Mouse (Mus musculus): Measurements from ENCODE around the gene Chst4. TPM values are rescaled to one million over a fixed set of nuclear protein-coding genes. Genes with fewer than 3 reads are reported as not detected.
"Not testable (repeated sequence)": the region's sequence is repeated elsewhere in the genome, so short reads cannot be mapped to it uniquely, and the experiment has no call there.

The Chst4 gene
- total and polyA plus RNA-seq, 3 experiments: not detected

DNA sequence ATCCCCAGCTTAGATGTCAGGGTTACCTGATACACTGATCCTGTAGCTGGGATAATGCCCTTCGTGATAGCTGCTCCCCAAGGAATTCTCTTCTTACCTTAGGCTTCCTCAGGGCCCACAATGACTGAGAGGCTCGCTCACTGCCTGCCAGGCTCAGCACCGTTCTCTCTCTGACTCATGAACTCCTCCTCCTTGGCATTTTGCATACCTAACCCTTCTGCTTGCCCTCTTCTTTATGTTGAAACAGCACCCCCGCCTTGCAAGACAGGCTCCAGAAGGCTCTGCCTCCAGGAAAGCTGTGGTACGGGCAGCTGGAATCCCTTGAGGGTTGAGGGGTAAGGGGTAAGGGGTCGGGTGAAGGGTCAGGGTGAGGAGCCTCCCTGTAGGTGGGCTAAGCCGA lies 324 bp downstream of the Chst4 start:
- H3K4me3 ChIP-seq (ENCODE audit: low read depth, low read length): no peak overlapping the region
- peaks cover 25% of the 10 kb centered on the region for H3K9me3 ChIP-seq (replicated peaks)
- no peak for TF ChIP-seq GATA2 (IDR thresholded peaks at IDR 0.05; ENCODE audit: borderline replicate concordance, low read depth, low read length)
- no peaks in the 10 kb centered on the region for H3K36me3 ChIP-seq (replicated peaks)
- H3K4me1 ChIP-seq (ENCODE audit: insufficient read depth, low read depth, low read length): no peaks in the 10 kb centered on the region
- H3K27me3 ChIP-seq (ENCODE audit: insufficient read depth, low read length): no peaks in the 10 kb centered on the region
- DNase-seq (ENCODE audit: low spot score): no peak
- no peak for ATAC-seq (ENCODE audit: extremely low read depth, insufficient number of reproducible peaks, low FRiP score, poor library complexity, severe bottlenecking)

DNA sequence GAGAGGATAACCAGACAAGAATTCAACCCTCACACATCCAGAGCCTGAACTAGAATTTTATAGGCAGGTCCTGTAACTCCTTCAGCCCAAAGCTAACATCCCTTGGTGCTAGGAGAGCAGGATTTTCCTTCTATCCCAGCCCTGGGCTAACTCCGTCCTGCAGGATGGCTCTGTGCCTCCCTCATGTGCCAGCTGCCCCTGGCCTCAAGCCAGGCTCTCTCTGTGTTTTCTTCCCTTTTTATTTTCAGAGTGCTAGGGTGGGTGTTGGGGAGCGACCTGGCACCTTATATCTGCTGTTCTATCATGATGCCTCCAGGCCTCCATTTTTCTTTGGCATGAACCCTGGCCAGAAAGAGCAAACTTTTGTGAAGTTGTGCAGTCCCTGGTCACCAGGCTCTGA lies 3.4 kb downstream of the Chst4 start:
- Histone ChIP-seq H3K4me1 (ENCODE audit: insufficient read depth, low read depth, low read length) (no peaks in the 10 kb centered on the region), H3K27me3 (ENCODE audit: insufficient read depth, low read length) (no peaks in the 10 kb centered on the region), H3K9me3 (replicated peaks) (peaks cover 24% of the 10 kb centered on the region), H3K36me3 (replicated peaks) (no peaks in the 10 kb centered on the region), H3K4me3 (ENCODE audit: low read depth, low read length) (no peak overlapping the region)
- no peak for TF ChIP-seq GATA1 (IDR thresholded peaks at IDR 0.05; ENCODE audit: borderline replicate concordance, low read length)
- TF ChIP-seq CTCF (IDR thresholded peaks at IDR 0.05; ENCODE audit: low read depth, low read length): no peak
- TF ChIP-seq TAL1 (conservative IDR thresholded peaks at IDR 0.05; ENCODE audit: low read depth, low read length): no peak
- TF ChIP-seq POLR2AphosphoS5 (IDR thresholded peaks at IDR 0.05; ENCODE audit: insufficient replicate concordance, low read depth, low read length): no peak
- no peak for TF ChIP-seq GATA2 (IDR thresholded peaks at IDR 0.05; ENCODE audit: borderline replicate concordance, low read depth, low read length)
- ATAC-seq (ENCODE audit: extremely low read depth, insufficient number of reproducible peaks, low FRiP score, poor library complexity, severe bottlenecking): no peak
- no peak for DNase-seq (ENCODE audit: low spot score)

DNA sequence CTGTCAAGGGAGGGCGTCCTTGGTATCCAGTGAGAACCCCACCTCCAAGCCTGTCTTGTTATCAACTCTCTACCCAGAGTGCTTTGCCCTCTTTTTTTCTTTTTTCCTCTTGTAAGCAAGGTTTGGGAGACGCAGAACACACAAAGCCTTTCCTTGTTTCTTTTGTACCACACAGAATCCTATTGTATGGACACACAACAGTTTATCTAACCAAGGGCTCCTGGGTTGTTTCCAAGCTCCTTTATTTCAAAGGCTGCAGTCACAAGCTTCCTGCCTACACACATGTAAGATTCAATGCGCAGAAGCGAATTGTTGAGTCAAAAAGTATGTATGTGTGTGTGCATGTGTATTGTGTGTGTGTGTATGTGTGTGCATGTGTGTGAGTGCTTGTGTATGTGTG lies 5.2 kb downstream of the Chst4 start:
- no peaks in the 10 kb centered on the region for H3K36me3 ChIP-seq (replicated peaks)
- ATAC-seq (ENCODE audit: extremely low read depth, insufficient number of reproducible peaks, low FRiP score, poor library complexity, severe bottlenecking): no peak
- H3K9me3 ChIP-seq (replicated peaks): peaks cover 33% of the 10 kb centered on the region
- no peak overlapping the region for H3K4me3 ChIP-seq (ENCODE audit: low read depth, low read length)
- H3K4me1 ChIP-seq (ENCODE audit: insufficient read depth, low read depth, low read length): no peaks in the 10 kb centered on the region
- DNase-seq (ENCODE audit: low spot score): no peak
- TF ChIP-seq GATA1 (IDR thresholded peaks at IDR 0.05; ENCODE audit: borderline replicate concordance, low read length): no peak
- no peaks in the 10 kb centered on the region; the same call in 1 of the 2 replicates for H3K27me3 ChIP-seq (ENCODE audit: insufficient read depth, low read length)

DNA sequence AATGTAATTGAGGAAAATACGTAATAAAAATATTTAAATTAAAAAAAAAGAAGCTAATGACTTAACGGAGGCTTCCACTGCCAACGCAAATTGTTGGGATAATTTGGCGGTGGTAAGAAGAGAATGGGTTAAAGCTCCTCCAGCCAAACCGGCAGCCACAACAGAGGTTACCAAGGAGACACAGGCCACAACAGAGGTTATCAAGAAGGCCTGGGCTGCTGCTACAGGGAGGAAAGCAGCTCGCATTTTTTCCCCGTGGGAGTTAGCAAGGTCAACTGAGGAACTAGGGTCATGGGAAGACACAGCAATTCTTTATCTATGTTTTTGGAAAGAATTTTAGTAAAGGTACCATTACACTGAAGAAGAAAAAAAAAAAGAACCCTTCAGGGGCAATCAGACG lies 5.8 kb downstream of the Chst4 start:
- not testable (repeated sequence) for H3K36me3 ChIP-seq (replicated peaks); H3K27me3 ChIP-seq (ENCODE audit: insufficient read depth, low read length); DNase-seq (ENCODE audit: low spot score); H3K4me3 ChIP-seq (ENCODE audit: low read depth, low read length); H3K4me1 ChIP-seq (ENCODE audit: insufficient read depth, low read depth, low read length); ATAC-seq (ENCODE audit: extremely low read depth, insufficient number of reproducible peaks, low FRiP score, poor library complexity, severe bottlenecking)
- H3K9me3 ChIP-seq (replicated peaks): peaks cover 28% of the 10 kb centered on the region

DNA sequence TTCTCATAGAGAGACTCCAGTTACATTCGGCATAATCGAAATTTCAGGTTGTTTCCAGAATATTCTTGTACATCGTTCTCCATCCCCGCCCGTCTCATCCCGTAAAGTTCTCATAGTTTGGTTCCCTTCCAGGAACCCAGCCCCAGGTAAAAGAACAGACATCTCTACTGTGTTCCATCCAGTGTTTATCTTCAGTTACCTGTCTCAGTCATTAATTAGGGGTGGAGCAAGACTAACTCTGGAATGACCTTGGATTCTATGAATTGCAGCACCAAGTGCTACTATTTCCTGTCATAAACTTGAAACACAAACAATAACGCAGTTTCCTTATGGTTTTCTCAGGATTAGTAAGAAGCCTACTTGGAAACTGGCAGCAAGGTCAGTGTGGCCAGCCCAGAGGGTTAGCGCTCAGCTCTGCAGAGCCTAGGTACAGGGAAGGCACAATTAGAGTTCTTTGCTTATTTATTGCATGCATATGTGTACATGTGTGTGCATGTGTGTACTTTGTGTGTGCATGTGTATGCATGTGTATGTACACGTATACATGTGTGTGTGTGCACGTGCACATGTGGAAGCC lies 16.7 kb downstream of the Chst4 start:
- no peaks in the 10 kb centered on the region for H3K36me3 ChIP-seq (replicated peaks)

DNA sequence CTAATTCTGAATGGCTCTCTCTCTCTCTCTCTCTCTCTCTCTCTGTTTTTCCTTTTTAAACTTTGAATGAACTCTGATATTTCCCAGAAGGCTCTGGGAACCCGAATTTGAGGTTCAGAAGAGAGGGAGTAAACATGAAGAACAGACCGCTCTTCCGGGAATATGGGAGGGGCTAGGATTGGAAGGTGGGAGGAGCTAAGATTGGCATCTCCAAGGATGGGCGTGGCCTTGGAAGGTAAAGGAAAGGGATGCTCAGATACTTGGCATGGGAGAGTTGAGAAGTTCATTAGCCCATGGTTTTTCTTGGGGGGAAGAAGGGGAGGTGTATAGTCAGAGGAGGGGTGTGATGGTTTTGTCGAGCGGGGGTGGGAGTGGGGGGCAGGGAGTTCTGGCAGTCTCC lies 17.5 kb downstream of the Chst4 start:
- TF ChIP-seq TAL1 (conservative IDR thresholded peaks at IDR 0.05; ENCODE audit: low read depth, low read length): no peak
- no peak for TF ChIP-seq POLR2AphosphoS5 (IDR thresholded peaks at IDR 0.05; ENCODE audit: insufficient replicate concordance, low read depth, low read length)
- no peak for TF ChIP-seq CTCF (IDR thresholded peaks at IDR 0.05; ENCODE audit: low read depth, low read length)
- no peak for TF ChIP-seq GATA1 (IDR thresholded peaks at IDR 0.05; ENCODE audit: borderline replicate concordance, low read length)
- TF ChIP-seq GATA2 (IDR thresholded peaks at IDR 0.05; ENCODE audit: borderline replicate concordance, low read depth, low read length): no peak
- DNase-seq (ENCODE audit: low spot score) (no peak), ATAC-seq (ENCODE audit: extremely low read depth, insufficient number of reproducible peaks, low FRiP score, poor library complexity, severe bottlenecking) (no peak)
- Histone ChIP-seq H3K27me3 (ENCODE audit: insufficient read depth, low read length) (no peaks in the 10 kb centered on the region), H3K4me1 (ENCODE audit: insufficient read depth, low read depth, low read length) (no peaks in the 10 kb centered on the region), H3K36me3 (replicated peaks) (no peaks in the 10 kb centered on the region), H3K9me3 (replicated peaks) (0 out of 2 replicates have a peak, but pooled peaks cover 6% of the 10 kb centered on the region), H3K4me3 (ENCODE audit: low read depth, low read length) (no peak overlapping the region)

More for the DNA sequence above, 16.7 kb downstream of the Chst4 start:
- H3K27me3 ChIP-seq (ENCODE audit: insufficient read depth, low read length): no peaks in the 10 kb centered on the region
- ATAC-seq (ENCODE audit: extremely low read depth, insufficient number of reproducible peaks, low FRiP score, poor library complexity, severe bottlenecking) (no peak), DNase-seq (ENCODE audit: low spot score) (no peak)
- TF ChIP-seq GATA1 (IDR thresholded peaks at IDR 0.05; ENCODE audit: borderline replicate concordance, low read length) (no peak), POLR2AphosphoS5 (IDR thresholded peaks at IDR 0.05; ENCODE audit: insufficient replicate concordance, low read depth, low read length) (no peak), CTCF (IDR thresholded peaks at IDR 0.05; ENCODE audit: low read depth, low read length) (no peak), GATA2 (IDR thresholded peaks at IDR 0.05; ENCODE audit: borderline replicate concordance, low read depth, low read length) (no peak), TAL1 (conservative IDR thresholded peaks at IDR 0.05; ENCODE audit: low read depth, low read length) (no peak)
- 0 out of 2 replicates have a peak, but pooled peaks cover 6% of the 10 kb centered on the region for H3K9me3 ChIP-seq (replicated peaks)
- no peak overlapping the region for H3K4me3 ChIP-seq (ENCODE audit: low read depth, low read length)
- no peaks in the 10 kb centered on the region for H3K4me1 ChIP-seq (ENCODE audit: insufficient read depth, low read depth, low read length)

DNA sequence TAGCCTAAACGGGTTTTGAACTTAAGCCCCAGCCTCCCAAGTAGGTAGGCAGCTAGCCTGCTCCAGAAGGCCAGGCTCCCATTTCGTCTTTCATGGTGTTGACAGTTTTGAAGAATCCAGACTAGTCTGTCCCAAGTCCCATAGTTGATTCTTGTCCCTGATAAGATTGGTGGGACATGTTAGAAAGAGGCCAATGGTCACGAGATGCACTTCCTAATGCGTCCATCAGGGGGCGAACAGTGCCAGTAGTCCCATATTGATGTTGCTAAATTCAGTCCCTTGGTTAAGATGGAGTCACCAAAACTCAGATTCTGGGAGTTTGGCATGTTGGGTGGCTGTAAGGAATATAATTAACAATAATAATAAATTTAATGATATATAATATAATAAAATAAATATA lies 28.7 kb downstream of the Chst4 start:
- TF ChIP-seq CTCF (IDR thresholded peaks at IDR 0.05; ENCODE audit: low read depth, low read length) (peak; percentile 48; the same call in 1 of the 2 replicates), POLR2AphosphoS5 (IDR thresholded peaks at IDR 0.05; ENCODE audit: insufficient replicate concordance, low read depth, low read length) (no peak)
- DNase-seq (ENCODE audit: low spot score): peak; percentile 8
- ATAC-seq (ENCODE audit: extremely low read depth, insufficient number of reproducible peaks, low FRiP score, poor library complexity, severe bottlenecking): no peak
- no peaks in the 10 kb centered on the region for H3K9me3 ChIP-seq (replicated peaks)
- no peaks in the 10 kb centered on the region for H3K4me1 ChIP-seq (ENCODE audit: insufficient read depth, low read depth, low read length)
- no peak overlapping the region for H3K4me3 ChIP-seq (ENCODE audit: low read depth, low read length)
- H3K27me3 ChIP-seq (ENCODE audit: insufficient read depth, low read length): no peaks in the 10 kb centered on the region; the same call in 1 of the 2 replicates
- no peaks in the 10 kb centered on the region for H3K36me3 ChIP-seq (replicated peaks)
